Mouse (Mus musculus) gastrocnemius, postnatal 14 days (tissue): Measurements from ENCODE around the gene Sorl1. TPM values are rescaled to one million over a fixed set of nuclear protein-coding genes. Genes with fewer than 3 reads are reported as not detected.
A peak's percentile ranks its signal among the peaks of the same experiment; 100 is the strongest.

Experiments used
- DNase-seq: peaks from one replicate; pipeline ENCODE4 v3.0.0; 2021; ENCODE audit warnings: mixed read lengths
- intact Hi-C: fragments of 180-260 bp; cut with DNase I; formaldehyde crosslinking; loops from one replicate; pipeline ENCODE4 v1.15.1; 2025; ENCODE audit warnings: low total_unique reads
- total RNA-seq, 2 experiments: library from RNA; stranded (reverse); gene quantifications; 2 replicates each; pipeline ENCODE4 v1.2.3; 2021

The Sorl1 gene
- total RNA-seq, 2 experiments from 2014 or later: 31.8 to 33.4 TPM

DNA sequence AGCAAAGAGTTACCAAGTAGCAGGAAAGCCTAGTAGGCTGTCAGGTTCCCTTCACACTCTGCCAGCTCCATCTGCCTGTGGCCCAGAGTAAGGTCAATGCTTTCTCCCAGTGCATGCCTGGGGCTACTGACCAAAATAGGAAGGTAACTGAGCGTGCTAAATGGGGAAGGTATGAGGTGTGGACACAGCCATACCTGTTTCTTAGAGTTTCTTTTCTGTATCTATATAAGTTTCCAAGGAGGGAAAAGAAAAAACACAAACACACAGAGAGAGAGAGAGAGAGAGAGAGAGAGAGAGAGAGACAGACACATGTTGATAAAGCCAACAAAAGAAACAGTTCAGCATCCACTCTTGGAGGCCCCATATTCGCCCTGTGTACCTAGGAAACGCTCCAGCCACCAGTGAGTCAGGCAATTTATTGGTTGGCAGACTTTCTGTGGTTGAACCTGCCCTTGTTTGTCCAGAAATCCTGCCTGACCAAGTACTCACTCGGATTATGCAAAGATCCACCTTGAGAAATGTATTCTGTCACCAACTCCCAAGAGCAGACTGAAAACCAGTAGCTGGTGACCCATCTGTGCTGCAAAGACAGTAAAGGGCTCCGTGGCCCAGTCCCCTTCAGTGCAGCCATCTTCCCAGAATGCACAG, 25.5 kb downstream of the Sorl1 start:
- DNase-seq: no peak
- intact Hi-C loops: no loop called here

GRCm38 (mm10) chr9:42097731-42098473, 26.2 kb downstream of the Sorl1 start:
- DNase-seq: no peak
- intact Hi-C loops: no loop called here

DNA sequence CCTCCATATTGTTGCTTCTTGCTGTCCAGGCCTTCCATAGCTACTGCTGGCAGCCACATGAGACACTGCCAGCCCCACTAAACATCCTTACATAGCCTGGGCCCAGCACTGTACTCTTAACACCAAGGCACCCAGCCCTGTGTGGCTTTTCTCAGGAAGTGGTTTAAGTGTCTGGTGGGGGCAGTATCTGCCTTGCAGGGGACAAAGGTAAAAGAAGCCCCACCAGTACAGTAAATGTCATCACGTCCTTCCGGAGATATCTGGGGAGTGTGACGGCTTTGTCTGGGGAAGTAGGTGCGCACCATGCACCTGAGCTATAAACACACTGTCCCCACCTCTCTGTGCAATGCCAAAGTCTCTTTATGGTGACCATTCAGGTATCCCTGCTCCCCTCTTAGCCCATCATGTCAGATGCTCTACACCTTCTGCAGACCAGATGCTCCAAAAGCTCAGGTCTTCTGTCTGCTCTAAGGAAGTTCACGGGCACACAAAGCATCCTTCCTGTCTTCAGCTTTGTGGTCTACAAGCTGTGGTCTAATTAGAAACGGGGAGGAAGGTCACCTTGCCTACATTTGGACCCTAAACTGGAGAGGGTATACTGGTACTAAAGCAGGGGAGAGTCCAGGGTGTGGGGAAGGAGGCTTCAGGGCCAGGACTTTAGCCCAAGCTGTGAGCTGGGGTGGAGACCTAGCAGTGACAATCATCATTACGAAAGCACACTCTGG, 26.9 kb downstream of the Sorl1 start:
- intact Hi-C loops: no loop called here
- no peak for DNase-seq

DNA sequence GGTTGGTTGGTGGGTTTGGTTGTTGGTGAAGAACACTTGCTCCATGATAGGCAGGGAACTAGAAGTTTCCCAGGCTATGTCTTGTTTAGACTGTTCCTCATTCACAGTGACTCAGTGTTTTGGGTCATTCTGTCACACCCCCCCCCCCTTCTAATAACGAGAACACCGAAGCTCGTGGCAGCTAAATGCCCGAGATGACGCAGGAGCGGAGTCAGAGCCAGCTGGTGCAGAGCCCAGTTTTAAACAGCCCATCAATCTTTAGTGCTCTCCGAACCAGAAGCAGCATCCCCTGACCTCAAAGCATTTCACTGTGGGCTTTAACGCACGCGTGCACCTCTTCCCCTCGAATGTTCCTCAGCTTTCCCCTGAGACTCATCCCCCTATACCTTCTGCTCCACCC, 29.3 kb downstream of the Sorl1 start:
- DNase-seq: peak; percentile 30

DNA sequence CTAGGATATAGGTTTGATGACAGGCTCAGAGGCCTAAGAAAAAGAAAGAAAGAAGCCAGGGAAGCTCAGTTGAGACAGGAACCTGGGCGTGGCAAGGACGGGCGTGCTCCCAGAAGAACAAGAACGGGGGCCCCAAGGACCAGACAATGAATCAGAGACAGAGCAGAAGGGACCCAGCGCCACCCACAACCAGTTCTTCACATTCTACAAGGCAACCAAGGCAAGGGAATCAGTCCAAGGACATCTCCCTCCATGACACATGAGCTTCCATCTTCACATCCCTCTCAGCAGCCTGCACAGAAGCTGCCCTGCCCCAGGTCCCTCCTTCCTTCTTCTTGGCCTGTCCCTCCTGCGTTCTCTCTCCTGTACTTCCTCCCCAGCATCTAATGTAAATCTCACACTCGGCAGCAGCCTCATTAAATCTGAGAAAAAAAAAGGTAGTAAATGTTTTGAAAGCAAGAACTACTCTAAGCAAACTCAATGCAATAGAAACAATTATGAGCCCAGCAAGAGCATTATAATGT, 30.0 kb downstream of the Sorl1 start:
- intact Hi-C loops: no loop called here

More for the DNA sequence above, 29.3 kb downstream of the Sorl1 start:
- intact Hi-C loops: no loop called here

DNA sequence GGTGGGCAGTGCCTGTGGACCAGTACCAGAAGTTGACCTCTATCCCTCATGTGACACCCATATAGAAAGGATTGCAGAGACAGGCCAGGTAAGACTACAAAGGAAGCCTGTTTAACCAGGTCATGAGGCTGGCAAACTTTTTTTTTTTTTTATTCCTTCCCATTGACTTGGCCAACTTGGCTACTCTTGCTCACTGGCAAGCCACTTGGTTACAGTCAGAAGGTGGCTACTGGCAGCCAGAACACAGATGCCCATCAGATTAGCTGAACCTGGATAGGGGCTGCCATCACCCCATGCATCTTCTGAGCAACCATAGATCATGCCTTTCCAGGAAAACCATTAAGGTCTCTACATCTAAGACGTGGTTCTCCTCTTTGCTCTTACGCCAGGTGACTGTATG, 31.3 kb downstream of the Sorl1 start:
- intact Hi-C loops: no loop called here
- no peak for DNase-seq

More for the DNA sequence above, 30.0 kb downstream of the Sorl1 start:
- DNase-seq: no peak

- DNase-seq: peak; percentile 58
- intact Hi-C loops: no loop called here
Observed at GRCm38 (mm10) chr9:42091561-42091960, 32.5 kb downstream of the Sorl1 start.

- DNase-seq: no peak
- intact Hi-C loops: no loop called here
Observed at GRCm38 (mm10) chr9:42087921-42088320, 36.2 kb downstream of the Sorl1 start.

- intact Hi-C loops: no loop called here
- no peak for DNase-seq
Observed at GRCm38 (mm10) chr9:42085970-42086369, 38.1 kb downstream of the Sorl1 start.

- no peak for DNase-seq
- intact Hi-C loops: no loop called here
Observed at GRCm38 (mm10) chr9:42083661-42084067, 40.4 kb downstream of the Sorl1 start.

DNA sequence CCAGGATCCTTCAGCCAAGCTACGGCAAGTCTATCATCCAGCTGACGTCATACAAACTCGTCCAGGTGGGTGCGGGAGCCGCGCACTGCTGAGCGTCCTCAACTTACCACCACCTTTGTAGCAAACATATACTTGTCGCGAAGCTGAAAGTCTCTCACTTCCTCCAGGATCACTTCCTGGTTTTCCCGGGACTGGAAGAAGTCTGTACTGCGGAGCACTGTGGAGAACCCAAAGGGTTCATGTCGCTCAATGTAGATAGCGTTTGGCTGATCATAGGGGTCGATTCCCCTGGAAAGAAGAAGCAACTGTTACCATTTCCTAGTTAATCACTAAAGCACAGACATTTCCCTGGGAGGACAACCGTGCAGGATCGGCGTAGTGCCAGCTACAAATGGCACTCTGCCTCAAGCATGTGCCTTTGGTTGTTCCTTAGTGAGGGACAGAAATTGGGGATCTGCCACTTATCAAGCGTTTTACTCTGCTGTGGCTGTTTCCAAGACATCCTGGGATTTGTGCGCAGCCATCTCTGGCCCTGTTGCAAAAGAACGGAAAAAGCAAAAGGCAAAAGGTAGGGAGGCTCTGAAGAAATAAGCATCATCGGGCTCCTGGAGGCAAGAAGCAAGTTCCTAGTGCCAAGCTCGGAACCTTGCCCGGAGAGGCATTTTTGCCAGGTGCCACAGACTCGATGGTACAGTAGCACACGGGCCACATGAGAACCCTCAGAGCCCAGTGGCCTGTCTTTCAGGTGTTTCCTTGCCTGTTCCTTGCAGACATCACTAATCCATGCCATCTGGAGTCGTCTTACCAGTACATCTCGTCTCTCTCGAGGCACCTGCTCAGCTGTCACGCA, 42.2 kb downstream of the Sorl1 start:
- no peak for DNase-seq
- intact Hi-C loops: no loop called here

DNA sequence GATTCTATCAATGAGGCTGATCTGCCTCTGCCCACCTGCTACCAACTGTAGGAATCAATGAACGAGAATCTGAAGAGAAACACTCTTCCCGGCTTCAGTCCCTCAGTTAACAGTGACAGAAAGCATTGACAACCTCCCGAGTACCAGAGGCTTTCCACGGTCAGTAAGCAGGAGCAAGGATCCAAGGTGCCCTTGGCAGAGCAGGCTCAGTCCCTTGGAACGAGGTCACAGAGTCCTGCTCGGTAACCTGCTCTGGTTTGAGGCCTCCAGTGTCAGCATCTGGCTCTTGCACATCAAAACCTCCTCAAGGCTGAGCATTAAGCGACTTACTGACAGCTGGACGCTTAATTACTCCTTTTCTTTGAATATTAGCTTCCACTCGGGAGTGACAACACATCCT, 43.4 kb downstream of the Sorl1 start:
- intact Hi-C loops: no loop called here
- DNase-seq: no peak

DNA sequence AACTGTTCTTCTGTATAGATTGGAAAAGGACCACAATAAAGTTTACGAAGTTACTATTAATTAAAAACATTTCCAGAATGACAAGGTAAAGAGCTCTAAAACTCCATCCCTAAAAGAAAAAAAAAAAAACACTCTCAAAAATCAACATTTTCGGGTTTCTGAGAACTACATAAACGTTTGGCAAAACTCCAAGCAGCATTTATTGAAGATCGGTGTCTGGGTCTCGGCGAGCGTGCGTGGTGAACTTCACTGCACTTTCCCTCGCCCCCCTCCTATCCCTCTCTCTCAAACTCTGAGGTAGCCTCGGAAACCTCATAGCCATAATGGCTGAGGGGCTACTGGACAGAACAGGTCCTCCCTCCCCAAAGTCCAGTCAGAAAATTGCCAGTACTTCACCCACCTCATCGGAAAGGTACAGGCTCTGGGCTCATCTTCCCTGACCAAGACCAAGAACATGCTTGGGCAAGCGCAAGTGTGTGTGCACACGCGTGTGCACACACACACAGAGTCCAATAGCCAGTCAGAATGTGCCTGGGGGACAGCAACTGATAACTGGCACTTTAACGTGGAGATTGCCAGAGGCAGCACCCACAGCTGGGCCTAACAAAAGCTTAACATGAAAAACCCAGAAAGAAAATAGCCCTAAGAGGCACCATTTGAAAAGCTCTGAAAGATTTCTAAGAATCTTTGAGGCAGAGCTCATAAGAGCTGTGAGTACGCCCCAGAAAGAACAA, 46.8 kb downstream of the Sorl1 start:
- intact Hi-C loops: loop anchor here (5.0 kb wide), 1 partner anchor 40 kb away; no protein-coding TSS in a partner anchor

DNA sequence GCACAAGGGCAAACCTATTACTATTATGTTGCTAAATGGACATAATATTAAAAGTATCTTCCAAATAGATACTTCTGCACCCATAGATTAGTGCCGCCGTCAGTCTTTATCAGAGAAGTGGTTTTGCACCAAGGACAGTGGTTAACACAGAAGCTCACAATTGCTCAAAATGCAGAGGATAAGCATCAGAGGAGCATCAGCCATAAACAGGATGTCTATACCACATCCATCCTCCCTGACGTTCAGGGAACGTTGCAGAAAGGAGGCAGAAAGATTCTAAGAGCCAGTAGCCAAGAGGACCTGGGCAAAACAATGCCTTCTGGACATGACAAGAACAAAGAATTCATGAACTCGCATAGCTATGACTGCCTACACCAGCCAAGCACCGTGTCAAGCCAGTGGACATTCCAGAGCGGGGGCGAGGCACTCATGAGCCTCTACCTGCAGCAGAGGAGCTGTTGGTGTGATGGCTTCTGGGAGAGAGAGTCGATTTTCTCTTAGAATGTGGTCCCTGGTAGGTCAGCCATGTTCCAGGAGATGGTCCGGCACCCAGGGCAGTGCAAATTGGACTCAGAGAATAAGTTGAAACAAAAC, 47.7 kb downstream of the Sorl1 start:
- intact Hi-C loops: loop anchor here (5.0 kb wide), 1 partner anchor 41 kb away; no protein-coding TSS in a partner anchor
- no peak for DNase-seq

More for the DNA sequence above, 46.8 kb downstream of the Sorl1 start:
- no peak for DNase-seq

DNA sequence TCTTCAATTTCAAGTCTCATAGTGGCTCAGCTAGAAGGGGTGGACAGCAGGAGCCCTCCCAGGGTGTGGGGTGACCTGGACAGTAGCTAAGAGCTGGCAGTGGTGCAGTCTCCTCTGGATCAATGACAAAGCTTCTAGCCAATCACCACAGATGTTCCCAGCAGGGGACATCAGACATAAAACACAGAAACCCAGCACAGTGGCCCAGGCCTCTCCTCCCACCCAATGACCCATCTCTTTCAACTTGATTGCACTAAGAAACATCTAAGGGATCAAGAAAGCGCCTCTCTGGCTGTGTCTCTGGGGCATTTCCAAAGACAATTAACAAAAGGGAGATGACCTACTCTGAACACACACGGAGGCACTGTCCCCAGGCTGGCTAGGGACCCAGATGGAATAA, 48.9 kb downstream of the Sorl1 start:
- intact Hi-C loops: loop anchor here (5.0 kb wide), 1 partner anchor 42 kb away; no protein-coding TSS in a partner anchor
- no peak for DNase-seq

DNA sequence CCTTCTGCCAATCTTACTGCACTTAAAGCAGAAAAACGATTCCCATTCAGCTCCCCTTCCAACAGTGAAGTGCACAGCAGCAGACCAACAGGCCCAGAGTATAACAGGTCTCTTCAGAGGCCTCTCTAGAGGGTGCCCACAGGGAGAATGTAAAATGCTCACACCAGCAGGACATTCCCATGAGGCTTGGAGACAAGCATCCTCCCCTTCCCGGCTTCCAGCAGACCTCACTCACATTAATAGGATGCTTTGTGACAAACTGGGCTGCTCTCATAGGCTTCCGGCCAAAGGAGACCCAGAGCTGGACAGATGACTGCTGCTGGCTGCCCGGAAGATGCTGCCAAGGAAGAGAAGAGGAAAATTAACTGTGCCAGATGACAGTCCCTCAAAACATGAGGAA, 52.1 kb downstream of the Sorl1 start:
- intact Hi-C loops: no loop called here
- DNase-seq: peak; percentile 14

GRCm38 (mm10) chr9:42070856-42071255, 53.2 kb downstream of the Sorl1 start:
- DNase-seq: no peak
- intact Hi-C loops: no loop called here

DNA sequence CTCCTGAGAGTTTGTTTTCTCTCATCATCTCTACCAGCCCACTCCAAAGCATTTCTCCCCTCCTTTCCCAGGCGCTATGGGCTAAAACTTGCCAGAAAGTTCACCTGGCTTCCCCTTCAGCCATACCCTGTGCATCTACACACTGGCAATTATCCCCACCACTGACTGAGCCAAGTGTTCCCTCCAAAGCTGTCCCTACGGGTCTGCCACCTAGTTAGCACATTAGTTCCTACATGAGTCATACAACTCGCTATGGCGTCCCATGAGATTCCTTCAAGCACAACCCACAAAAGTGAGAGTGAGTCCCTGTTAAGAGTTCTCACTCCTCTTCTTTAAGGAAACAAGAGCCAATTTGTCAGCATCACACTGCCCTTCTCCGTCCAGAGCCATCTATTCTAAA, 54.6 kb downstream of the Sorl1 start:
- intact Hi-C loops: no loop called here
- DNase-seq: no peak
